In genomic region chr1:176980140-176980539, GRCm38 (mm10) we compare ENCODE assay signal across 20 mouse cellular contexts.
DNase-seq lines count a peak whose midpoint lies in the region; ATAC-seq and TF ChIP-seq lines count a peak whose summit lies in the region.
"Had no signal": no experiment of that assay in that cellular context is flagged by ENCODE, and none has a peak within 500 bp of the region (broad histone marks: within the 10 kb centered on the region; RNA-seq: fewer than 3 reads in every experiment).

No protein-coding gene starts in this region.

- H3K4me1 ChIP-seq in forebrain, postnatal 0 days (ENCODE audit: insufficient read depth): no peaks in the 10 kb centered on the region; the same call in 1 of the 2 replicates
- H3K4me1 ChIP-seq in forebrain, embryonic 10.5 days: peaks cover 30% of the 10 kb centered on the region
- H3K4me1 ChIP-seq: liver, embryonic 12.5 days had no signal

- no peak for DNase-seq in forebrain, postnatal 0 days
- DNase-seq in forebrain, embryonic 10.5 days (ENCODE audit: extremely low spot score, low spot score): no peak
- DNase-seq in left cerebral cortex, adult 11 months (ENCODE audit: low spot score): peak; percentile 59
- DNase-seq in left cerebral cortex, postnatal 4 days: no peak
- DNase-seq in brain, adult 2 months (ENCODE audit: low read depth, low spot score): peak; percentile 84
- peak; percentile 42 to 73 for DNase-seq in left cerebral cortex, adult 9 months (ENCODE audit: low spot score in 2 of 2)
- DNase-seq in thymus, postnatal 10 days (ENCODE audit: low spot score in 2 of 2): no peak
- DNase-seq: adrenal gland, postnatal 36 days; cerebellum, adult 2 months; gastrocnemius, adult 2 months; heart, postnatal 14 days; kidney, adult 2 months; kidney, postnatal 10 days; lung, adult 2 months; retina, postnatal 1 day; thymus, adult 18-20 months had no signal

- no peak overlapping the region for H3K4me3 ChIP-seq in forebrain, postnatal 0 days (ENCODE audit: low read depth, low read length)
- no peak overlapping the region for H3K4me3 ChIP-seq in forebrain, embryonic 10.5 days
- H3K4me3 ChIP-seq: gastrocnemius, adult 2 months; heart, embryonic 12.5 days; hindbrain, embryonic 12.5 days; liver, embryonic 12.5 days had no signal

- H3K36me3 ChIP-seq in forebrain, postnatal 0 days (ENCODE audit: insufficient read depth): no peaks in the 10 kb centered on the region
- no peaks in the 10 kb centered on the region for H3K36me3 ChIP-seq in forebrain, embryonic 10.5 days (replicated peaks)
- H3K36me3 ChIP-seq: heart, embryonic 12.5 days; hindbrain, embryonic 12.5 days; liver, embryonic 12.5 days had no signal

- H3K27me3 ChIP-seq in forebrain, postnatal 0 days (ENCODE audit: insufficient read depth, low read length): no peaks in the 10 kb centered on the region
- H3K27me3 ChIP-seq in forebrain, embryonic 10.5 days (ENCODE audit: poor library complexity, severe bottlenecking): no peaks in the 10 kb centered on the region
- H3K27me3 ChIP-seq: CH12.LX; heart, embryonic 12.5 days; hindbrain, embryonic 12.5 days; liver, embryonic 12.5 days had no signal

- TF ChIP-seq CTCF in forebrain, postnatal 0 days (IDR thresholded peaks at IDR 0.05; ENCODE audit: low read depth): no peak

- peak; percentile 62 for ATAC-seq in forebrain, postnatal 0 days
- ATAC-seq: liver, embryonic 12.5 days had no signal

- H3K9me3 ChIP-seq in forebrain, postnatal 0 days (ENCODE audit: low read length): no peaks in the 10 kb centered on the region
- no peaks in the 10 kb centered on the region for H3K9me3 ChIP-seq in forebrain, embryonic 10.5 days
- H3K9me3 ChIP-seq: heart, embryonic 12.5 days; hindbrain, embryonic 12.5 days; liver, embryonic 12.5 days had no signal

- H3K9ac ChIP-seq in forebrain, postnatal 0 days: no peak overlapping the region
- H3K9ac ChIP-seq: heart, embryonic 12.5 days; hindbrain, embryonic 12.5 days; liver, embryonic 12.5 days had no signal

- intact Hi-C loops in left cerebral cortex, postnatal 4 days (cut with DNase I): no loop called here

- WGBS in forebrain, postnatal 0 days: 67% methylated on average over 5 of the region's 5 CpGs
- 86% methylated on average over 5 of the region's 5 CpGs for WGBS in forebrain, embryonic 10.5 days

- H3K27ac ChIP-seq in forebrain, postnatal 0 days (ENCODE audit: low read depth, low read length): peak overlapping the region; percentile 23; the same call in 1 of the 2 replicates
- no peak overlapping the region for H3K27ac ChIP-seq in forebrain, embryonic 10.5 days
- H3K27ac ChIP-seq: gastrocnemius, adult 2 months; hindbrain, embryonic 12.5 days; liver, embryonic 12.5 days had no signal

- no peak overlapping the region for H3K4me2 ChIP-seq in forebrain, postnatal 0 days (ENCODE audit: low read depth)
- H3K4me2 ChIP-seq: heart, embryonic 12.5 days; hindbrain, embryonic 12.5 days; liver, embryonic 12.5 days had no signal

Comparison
In these comparisons a context has a peak if more than half of its experiments do, and no peak if none do; other contexts are left out.
1. DNase-seq: peak in left cerebral cortex, adult 11 months (single experiment), brain, adult 2 months (single experiment) and left cerebral cortex, adult 9 months (2 of 2); none in forebrain, postnatal 0 days (single experiment), forebrain, embryonic 10.5 days (single experiment), left cerebral cortex, postnatal 4 days (single experiment) and thymus, postnatal 10 days (0 of 2).